In the genomic region with DNA sequence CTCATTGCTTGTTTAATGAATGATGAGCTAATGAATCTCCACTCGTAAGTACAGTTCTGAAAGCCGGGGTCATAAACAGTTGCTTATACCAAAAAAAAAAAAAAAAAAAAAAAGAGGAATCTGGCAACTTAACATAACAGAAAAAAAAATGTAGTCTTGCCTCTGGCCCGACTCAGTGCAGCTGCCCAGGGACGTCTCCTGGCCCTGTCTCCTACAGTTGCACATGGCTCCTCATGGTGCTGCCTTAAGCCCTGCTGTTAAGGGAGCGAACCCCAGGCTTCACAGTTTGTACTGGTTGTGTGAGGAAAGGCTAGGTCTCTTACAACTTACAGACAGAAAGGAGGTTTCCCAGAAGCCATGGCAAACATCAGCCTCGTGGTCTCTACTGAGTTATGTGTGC, we compare ENCODE assay signal across 23 mouse cellular contexts. TPM values are rescaled to one million over a fixed set of nuclear protein-coding genes. Genes with fewer than 3 reads are reported as not detected.
DNase-seq lines count a peak whose midpoint lies in the region; ATAC-seq and TF ChIP-seq lines count a peak whose summit lies in the region.
"Had no signal": no experiment of that assay in that cellular context is flagged by ENCODE, and none has a peak within 500 bp of the region (broad histone marks: within the 10 kb centered on the region; RNA-seq: fewer than 3 reads in every experiment).

No protein-coding gene starts in this region.

- no peak for TF ChIP-seq EP300 in stomach, postnatal 0 days (optimal IDR thresholded peaks at IDR 0.05)

- peaks cover 2% of the 10 kb centered on the region; the same call in 1 of the 2 replicates for H3K4me1 ChIP-seq in heart, embryonic 12.5 days (replicated peaks)
- peaks cover 6% of the 10 kb centered on the region for H3K4me1 ChIP-seq in stomach, embryonic 16.5 days (ENCODE audit: control insufficient read depth, insufficient read depth, low read length)
- no peaks in the 10 kb centered on the region for H3K4me1 ChIP-seq in stomach, postnatal 0 days (replicated peaks; ENCODE audit: control insufficient read depth, insufficient read depth)
- peaks cover 3% of the 10 kb centered on the region; the same call in 1 of the 2 replicates for H3K4me1 ChIP-seq in limb, embryonic 10.5 days
- no peaks in the 10 kb centered on the region for H3K4me1 ChIP-seq in midbrain, embryonic 14.5 days (ENCODE audit: control insufficient read depth, insufficient read depth, low read length)
- H3K4me1 ChIP-seq: forebrain, embryonic 13.5 days; forebrain, embryonic 15.5 days had no signal

- DNase-seq in heart, adult 11 months: peak; percentile 42
- no peak for DNase-seq in stomach, postnatal 0 days (ENCODE audit: low spot score)
- DNase-seq in limb, embryonic 10.5 days (ENCODE audit: low spot score): peak; percentile 3
- no peak for DNase-seq in midbrain, embryonic 14.5 days
- DNase-seq in layer of hippocampus, adult 9-10 months (ENCODE audit: low spot score): no peak
- DNase-seq: adrenal gland, adult 2 months; adrenal gland, postnatal 10 days; adrenal gland, postnatal 25 days; B cell, adult 2 months; cerebellum, adult 11 months; cerebellum, adult 18-20 months; cerebellum, adult 8-10 months; cerebellum, adult 9-11 months; cerebellum, postnatal 14 days; cerebellum, postnatal 36 days; embryo, embryonic 11 days had no signal

- 0 out of 2 replicates have a peak, but pooled peaks cover 4% of the 10 kb centered on the region for H3K9me3 ChIP-seq in heart, embryonic 12.5 days (replicated peaks)
- no peaks in the 10 kb centered on the region for H3K9me3 ChIP-seq in stomach, embryonic 16.5 days (replicated peaks; ENCODE audit: control insufficient read depth, low read length)
- no peaks in the 10 kb centered on the region for H3K9me3 ChIP-seq in stomach, postnatal 0 days (ENCODE audit: control insufficient read depth, low read length)
- H3K9me3 ChIP-seq in limb, embryonic 10.5 days (replicated peaks): no peaks in the 10 kb centered on the region
- H3K9me3 ChIP-seq in midbrain, embryonic 14.5 days (ENCODE audit: control insufficient read depth, low read length): 0 out of 2 replicates have a peak, but pooled peaks cover 3% of the 10 kb centered on the region
- H3K9me3 ChIP-seq: embryonic facial prominence, embryonic 13.5 days; forebrain, embryonic 13.5 days; forebrain, embryonic 15.5 days had no signal

- H3K36me3 ChIP-seq in heart, embryonic 12.5 days: peaks cover 16% of the 10 kb centered on the region
- no peaks in the 10 kb centered on the region for H3K36me3 ChIP-seq in stomach, embryonic 16.5 days (ENCODE audit: control insufficient read depth, insufficient read depth, low read length)
- no peaks in the 10 kb centered on the region for H3K36me3 ChIP-seq in stomach, postnatal 0 days (ENCODE audit: control insufficient read depth, insufficient read depth, low read length)
- H3K36me3 ChIP-seq in limb, embryonic 10.5 days: peaks cover 13% of the 10 kb centered on the region
- H3K36me3 ChIP-seq in myocyte (ENCODE audit: control insufficient read depth, insufficient read depth): no peaks in the 10 kb centered on the region
- no peaks in the 10 kb centered on the region for H3K36me3 ChIP-seq in midbrain, embryonic 14.5 days (ENCODE audit: control insufficient read depth, insufficient read depth, low read length)
- H3K36me3 ChIP-seq: embryonic facial prominence, embryonic 15.5 days; forebrain, embryonic 15.5 days had no signal

- no peak overlapping the region for H3K4me2 ChIP-seq in heart, embryonic 12.5 days
- H3K4me2 ChIP-seq in stomach, embryonic 16.5 days (ENCODE audit: low read depth, low read length): no peak overlapping the region
- H3K4me2 ChIP-seq in stomach, postnatal 0 days (replicated peaks; ENCODE audit: low read depth): no peak overlapping the region
- peak overlapping the region; percentile 14 for H3K4me2 ChIP-seq in myocyte (ENCODE audit: low read depth)
- no peak overlapping the region for H3K4me2 ChIP-seq in midbrain, embryonic 14.5 days (ENCODE audit: low read length)
- H3K4me2 ChIP-seq: embryonic facial prominence, embryonic 13.5 days; embryonic facial prominence, embryonic 15.5 days; forebrain, embryonic 13.5 days; forebrain, embryonic 15.5 days had no signal

- TF ChIP-seq CTCF in stomach, postnatal 0 days (IDR thresholded peaks at IDR 0.05; ENCODE audit: low read depth): no peak

- no peaks in the 10 kb centered on the region for H3K27me3 ChIP-seq in heart, embryonic 12.5 days (replicated peaks)
- no peaks in the 10 kb centered on the region for H3K27me3 ChIP-seq in stomach, embryonic 16.5 days (ENCODE audit: control insufficient read depth, insufficient read depth, low read length)
- no peaks in the 10 kb centered on the region for H3K27me3 ChIP-seq in stomach, postnatal 0 days (ENCODE audit: control insufficient read depth, insufficient read depth, low read length)
- no peaks in the 10 kb centered on the region for H3K27me3 ChIP-seq in limb, embryonic 10.5 days (ENCODE audit: low read depth, poor library complexity, severe bottlenecking)
- H3K27me3 ChIP-seq in myocyte (ENCODE audit: control insufficient read depth, insufficient read depth, insufficient read length): no peaks in the 10 kb centered on the region
- no peaks in the 10 kb centered on the region for H3K27me3 ChIP-seq in midbrain, embryonic 14.5 days (ENCODE audit: control insufficient read depth, insufficient read depth, low read length)
- H3K27me3 ChIP-seq: embryonic facial prominence, embryonic 13.5 days; embryonic facial prominence, embryonic 15.5 days; forebrain, embryonic 13.5 days; forebrain, embryonic 15.5 days had no signal

- H3K9ac ChIP-seq in heart, embryonic 12.5 days: no peak overlapping the region
- H3K9ac ChIP-seq in stomach, embryonic 16.5 days (ENCODE audit: low read length): no peak overlapping the region
- H3K9ac ChIP-seq in stomach, postnatal 0 days (ENCODE audit: low read length): no peak overlapping the region
- no peak overlapping the region for H3K9ac ChIP-seq in midbrain, embryonic 14.5 days (replicated peaks; ENCODE audit: low read length)
- H3K9ac ChIP-seq: embryonic facial prominence, embryonic 13.5 days; embryonic facial prominence, embryonic 15.5 days; forebrain, embryonic 15.5 days had no signal

- no peak overlapping the region for H3K4me3 ChIP-seq in heart, embryonic 12.5 days
- H3K4me3 ChIP-seq in stomach, embryonic 16.5 days (replicated peaks; ENCODE audit: low read length): no peak overlapping the region
- no peak overlapping the region for H3K4me3 ChIP-seq in stomach, postnatal 0 days (ENCODE audit: low read depth, low read length)
- H3K4me3 ChIP-seq in limb, embryonic 10.5 days: no peak overlapping the region
- no peak overlapping the region for H3K4me3 ChIP-seq in myocyte
- H3K4me3 ChIP-seq in midbrain, embryonic 14.5 days (replicated peaks; ENCODE audit: low read depth, low read length): no peak overlapping the region
- H3K4me3 ChIP-seq: embryonic facial prominence, embryonic 13.5 days; embryonic facial prominence, embryonic 15.5 days; forebrain, embryonic 13.5 days; forebrain, embryonic 15.5 days had no signal

- no peak overlapping the region for H3ac ChIP-seq in myocyte (ENCODE audit: control insufficient read depth, insufficient read length)

- TF ChIP-seq POLR2A in myocyte (IDR thresholded peaks at IDR 0.05; ENCODE audit: insufficient read length, low read depth): no peak

- no peak for ATAC-seq in heart, embryonic 12.5 days (ENCODE audit: insufficient number of reproducible peaks, low FRiP score)
- ATAC-seq in stomach, embryonic 16.5 days (ENCODE audit: insufficient read depth, low FRiP score): no peak
- ATAC-seq in stomach, postnatal 0 days (ENCODE audit: low FRiP score, low TSS enrichment): no peak
- no peak for ATAC-seq in midbrain, embryonic 14.5 days (ENCODE audit: low FRiP score, low TSS enrichment)
- ATAC-seq: forebrain, embryonic 13.5 days; forebrain, embryonic 15.5 days had no signal

- no peak overlapping the region for H3K27ac ChIP-seq in heart, embryonic 12.5 days (ENCODE audit: poor library complexity, severe bottlenecking)
- 0 out of 2 replicates have a peak overlapping the region, but pooled peaks have one; percentile 0 for H3K27ac ChIP-seq in stomach, embryonic 16.5 days (ENCODE audit: low read length)
- H3K27ac ChIP-seq in stomach, postnatal 0 days (replicated peaks): no peak overlapping the region
- no peak overlapping the region for H3K27ac ChIP-seq in limb, embryonic 10.5 days
- H3K27ac ChIP-seq in midbrain, embryonic 14.5 days (replicated peaks; ENCODE audit: low read depth, low read length): no peak overlapping the region
- H3K27ac ChIP-seq: embryonic facial prominence, embryonic 13.5 days; embryonic facial prominence, embryonic 15.5 days; forebrain, embryonic 13.5 days; forebrain, embryonic 15.5 days had no signal

- WGBS in heart, embryonic 12.5 days: 84% methylated on average over 6 of the region's 6 CpGs
- 57% methylated on average over 6 of the region's 6 CpGs for WGBS in stomach, embryonic 16.5 days
- 56% methylated on average over 6 of the region's 6 CpGs for WGBS in stomach, postnatal 0 days
- WGBS in limb, embryonic 10.5 days: 89% methylated on average over 6 of the region's 6 CpGs
- WGBS in midbrain, embryonic 14.5 days: 90% methylated on average over 6 of the region's 6 CpGs

- no peaks in the 10 kb centered on the region for H3K79me2 ChIP-seq in myocyte (ENCODE audit: control insufficient read depth, insufficient read depth)

TF ChIP-seq in myocyte, 11 proteins besides CTCF, POLR2A, EP300 and RAD21 (continues in another document):
- TF ChIP-seq USF1 (IDR thresholded peaks at IDR 0.05; ENCODE audit: low read depth) (no peak), MYOD1 (IDR thresholded peaks at IDR 0.05; ENCODE audit: control insufficient read depth in 1 of 3, insufficient read length in 2 of 3, low read depth in 2 of 3) (peak; percentile 81 to 94 (median 92)), MYOG (IDR thresholded peaks at IDR 0.05; ENCODE audit: control insufficient read depth in 1 of 3, insufficient read depth in 1 of 3, insufficient read length in 2 of 3, low read depth in 2 of 3) (peak in 1 of 3 experiments; percentile 59)

RNA-seq across cellular contexts. Expression of a gene that starts 22.6 kb away (rescaled TPM):
- polyA plus RNA-seq in heart, embryonic 12.5 days (2016; fragmentation: Nextera tagmentation; extraction: Ambion mirVana): 36.4 and 39.5 TPM in 2 replicates
- polyA plus RNA-seq in stomach, embryonic 16.5 days (2015; fragmentation: Nextera tagmentation; extraction: Ambion mirVana): 43.2 and 45.8 TPM in 2 replicates
- polyA plus RNA-seq in stomach, postnatal 0 days (2015; fragmentation: Nextera tagmentation; extraction: Ambion mirVana): 35.3 and 35.7 TPM in 2 replicates
- polyA plus RNA-seq in limb, embryonic 10.5 days (2016; fragmentation: Nextera tagmentation; extraction: Ambion mirVana): 26.0 and 35.0 TPM in 2 replicates
- polyA plus RNA-seq in myocyte (2012; fragmentation: generic; extraction: Trizol): 14.8 TPM
- 29.8 and 34.3 TPM in 2 replicates for polyA plus RNA-seq in midbrain, embryonic 14.5 days (2014; fragmentation: Nextera tagmentation; extraction: Ambion mirVana)

RNA-seq across cellular contexts. Expression of a gene that starts 31.3 kb away (rescaled TPM):
- polyA plus RNA-seq in heart, embryonic 12.5 days (2016; fragmentation: Nextera tagmentation; extraction: Ambion mirVana): 1.4 and 2.3 TPM in 2 replicates
- polyA plus RNA-seq in stomach, embryonic 16.5 days (2015; fragmentation: Nextera tagmentation; extraction: Ambion mirVana): 1.9 and 2.3 TPM in 2 replicates
- polyA plus RNA-seq in stomach, postnatal 0 days (2015; fragmentation: Nextera tagmentation; extraction: Ambion mirVana): 2.6 TPM in 2 replicates
- 0.96 and 1.0 TPM in 2 replicates for polyA plus RNA-seq in limb, embryonic 10.5 days (2016; fragmentation: Nextera tagmentation; extraction: Ambion mirVana)
- 0.13 TPM for polyA plus RNA-seq in myocyte (2012; fragmentation: generic; extraction: Trizol)
- polyA plus RNA-seq in midbrain, embryonic 14.5 days (2014; fragmentation: Nextera tagmentation; extraction: Ambion mirVana): 3.3 TPM in 2 replicates

Comparison
In these comparisons a context has a peak if more than half of its experiments do, and no peak if none do; other contexts are left out.
1. DNase-seq: peak in heart, adult 11 months (single experiment) and limb, embryonic 10.5 days (single experiment); none in stomach, postnatal 0 days (single experiment), midbrain, embryonic 14.5 days (single experiment) and layer of hippocampus, adult 9-10 months (single experiment).